Mouse (Mus musculus) intestine, embryonic 14.5 days (tissue): ENCODE results near the gene Steap2. TPM values are rescaled to one million over a fixed set of nuclear protein-coding genes. Genes with fewer than 3 reads are reported as not detected.

Experiments used
- ATAC-seq: fragments of 200-750 bp; cut with Nextera tagmentation; replicated peaks from 2 replicates; pipeline ENCODE4 v1.8.0; 2017; ENCODE audit warnings: low read depth, moderate number of reproducible peaks, moderate TSS enrichment, moderate library complexity; ENCODE audit not compliant: low FRiP score, low TSS enrichment
- DNase-seq: peaks from one replicate; pipeline ENCODE4 v3.0.0-alpha.2; 2018; ENCODE audit warnings: low spot score
- H3K27ac ChIP-seq: fragments of 300-500 bp; sonication (generic); 2 replicates; pipeline ENCODE4 v1.5.1; 2014; ENCODE audit warnings: low read depth, mild to moderate bottlenecking, control low read depth
- H3K27me3 ChIP-seq: fragments of 300-500 bp; sonication (generic); replicated peaks from 2 replicates; pipeline ENCODE4 v1.6.1; 2014; ENCODE audit warnings: low read length, control low read depth; ENCODE audit not compliant: control insufficient read depth, insufficient read depth
- H3K36me3 ChIP-seq: fragments of 300-500 bp; sonication (generic); 2 replicates; pipeline ENCODE4 v1.6.1; 2014; ENCODE audit warnings: low read length, control low read depth; ENCODE audit not compliant: control insufficient read depth, insufficient read depth
- H3K4me1 ChIP-seq: fragments of 300-500 bp; sonication (generic); replicated peaks from 2 replicates; pipeline ENCODE4 v1.6.1; 2014; ENCODE audit warnings: low read length, control low read depth, mixed read lengths; ENCODE audit not compliant: control insufficient read depth, insufficient read depth
- H3K4me2 ChIP-seq: fragments of 300-500 bp; sonication (generic); 2 replicates; pipeline ENCODE4 v1.6.1; 2014; ENCODE audit warnings: low read length
- H3K4me3 ChIP-seq: fragments of 300-500 bp; sonication (generic); 2 replicates; pipeline ENCODE4 v1.5.1; 2014; ENCODE audit warnings: low read depth, low read length, control low read depth, mixed read lengths
- H3K9ac ChIP-seq: fragments of 300-500 bp; sonication (generic); 2 replicates; pipeline ENCODE4 v1.6.1; 2014; ENCODE audit warnings: mild to moderate bottlenecking, low read length
- H3K9me3 ChIP-seq: fragments of 300-500 bp; sonication (generic); 2 replicates; pipeline ENCODE4 v1.6.1; 2016; ENCODE audit warnings: low read length, control low read depth; ENCODE audit not compliant: control insufficient read depth
- WGBS: fragments of 180-500 bp; shearing (Covaris S2); extraction: QIAGEN DNeasy Blood & Tissue Kit; methylation state at CpG from one replicate; pipeline ENCODE4 v1.1.7; 2014; 5-methylcytosine and 5-hydroxymethylcytosine counted together
- polyA plus RNA-seq: library from polyadenylated mRNA; unstranded; fragments of >200 nt; fragmentation: Nextera tagmentation; extraction: Ambion mirVana; gene quantifications from 2 replicates; pipeline ENCODE4 v1.2.1, GENCODE M21; 2014

Steap2 gene
- polyA plus RNA-seq, 1 experiment from 2014 or later, result 8.3 TPM

DNA sequence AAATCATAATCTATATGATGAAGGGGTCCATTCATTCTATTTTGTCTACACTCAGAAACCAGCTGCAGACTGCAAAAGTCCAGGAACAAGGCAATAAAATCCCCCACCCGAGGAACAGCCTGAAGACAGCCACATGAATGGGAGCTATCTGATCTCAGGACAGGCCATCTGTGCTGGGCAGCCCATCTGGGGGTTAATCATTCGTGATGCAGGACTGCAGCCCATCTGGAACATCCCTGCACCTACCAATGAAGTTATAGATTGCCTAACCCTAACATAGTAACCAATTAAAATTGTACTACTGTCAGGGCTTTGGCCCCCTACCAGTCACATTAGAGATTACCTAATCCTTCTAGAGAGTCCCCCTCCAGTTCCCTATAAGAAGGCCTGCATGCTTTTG lies 10.6 kb upstream of the Steap2 start:
- WGBS, result 28% methylated on average over 2 of the region's 2 CpGs
- DNase-seq (no peak), ATAC-seq (no peak)
- H3K9ac ChIP-seq, result no peak overlapping the region
- no peak overlapping the region for H3K4me2 ChIP-seq
- no peak overlapping the region for H3K4me3 ChIP-seq
- H3K27me3 ChIP-seq, result no peaks in the 10 kb centered on the region
- no peaks in the 10 kb centered on the region for H3K36me3 ChIP-seq
- no peak overlapping the region for H3K27ac ChIP-seq
- no peaks in the 10 kb centered on the region for H3K4me1 ChIP-seq
- H3K9me3 ChIP-seq, result no peaks in the 10 kb centered on the region

GRCm38 (mm10) chr5:5700386-5700785 lies 6.0 kb upstream of the Steap2 start:
- Histone ChIP-seq H3K4me2 (no peak overlapping the region), H3K27me3 (no peaks in the 10 kb centered on the region), H3K4me1 (no peaks in the 10 kb centered on the region), H3K36me3 (no peaks in the 10 kb centered on the region), H3K9ac (no peak overlapping the region), H3K4me3 (no peak overlapping the region), H3K9me3 (no peaks in the 10 kb centered on the region), H3K27ac (no peak overlapping the region)
- 84% methylated on average over 2 of the region's 2 CpGs for WGBS
- ATAC-seq (no peak), DNase-seq (no peak)

DNA sequence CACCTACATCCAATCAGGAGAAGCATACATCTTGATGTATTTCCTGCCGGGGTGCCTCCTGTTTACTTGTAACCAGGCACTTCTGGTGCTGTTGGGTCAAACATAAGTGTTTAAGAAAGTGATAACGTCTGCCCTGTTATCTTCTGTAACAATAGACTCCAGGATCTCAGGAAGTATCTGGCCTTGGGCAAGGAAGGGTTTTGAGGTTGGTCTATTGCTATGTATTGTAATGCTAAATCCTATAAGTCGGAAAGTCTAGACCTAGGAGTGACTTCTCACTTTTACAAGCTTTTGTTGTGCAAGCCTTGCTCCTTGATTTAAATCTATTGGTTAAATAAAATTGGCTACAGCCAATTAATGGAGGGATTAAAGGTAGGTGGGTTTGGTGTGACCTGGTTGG lies 4.5 kb upstream of the Steap2 start:
- H3K36me3 ChIP-seq, result no peaks in the 10 kb centered on the region
- DNase-seq (no peak), ATAC-seq (no peak)
- no peak overlapping the region for H3K4me3 ChIP-seq
- no peak overlapping the region for H3K9ac ChIP-seq
- no peaks in the 10 kb centered on the region for H3K4me1 ChIP-seq
- H3K9me3 ChIP-seq, result no peaks in the 10 kb centered on the region
- 56% methylated on average over 3 of the region's 3 CpGs for WGBS
- no peak overlapping the region for H3K4me2 ChIP-seq
- no peaks in the 10 kb centered on the region for H3K27me3 ChIP-seq
- no peak overlapping the region for H3K27ac ChIP-seq

DNA sequence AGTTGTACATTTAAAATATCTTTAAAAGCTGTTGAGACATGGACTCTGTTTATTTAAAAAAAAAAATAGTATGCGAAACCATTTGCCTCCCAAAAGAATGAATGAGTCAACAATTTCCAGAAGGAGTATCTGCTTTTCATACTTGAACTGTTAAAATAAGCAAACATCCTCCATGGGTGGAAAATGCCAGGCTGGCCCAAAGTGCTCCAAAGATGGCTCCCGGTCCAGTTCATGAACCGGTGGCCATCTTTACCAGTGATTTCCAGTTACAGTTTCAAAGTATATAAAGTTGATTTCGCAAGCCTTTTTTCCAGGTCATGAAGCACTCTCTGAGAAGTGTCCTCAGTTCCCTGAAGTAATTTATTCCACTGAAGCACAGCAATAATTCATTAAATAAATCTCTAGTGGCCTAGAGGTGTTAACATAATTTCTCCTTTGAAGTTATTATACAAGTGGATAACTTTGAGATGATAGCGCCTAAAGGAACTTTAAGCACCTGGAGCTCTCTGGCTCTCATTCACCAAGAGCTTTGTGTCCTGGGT lies 1.1 kb upstream of the Steap2 start:
- peaks cover 8% of the 10 kb centered on the region; the same call in 1 of the 2 replicates for H3K4me1 ChIP-seq
- no peak overlapping the region for H3K9ac ChIP-seq
- no peaks in the 10 kb centered on the region for H3K36me3 ChIP-seq
- H3K4me3 ChIP-seq, result no peak overlapping the region
- 85% methylated on average over 5 of the region's 5 CpGs for WGBS
- H3K9me3 ChIP-seq, result no peaks in the 10 kb centered on the region
- H3K27me3 ChIP-seq, result no peaks in the 10 kb centered on the region
- DNase-seq, result no peak
- H3K27ac ChIP-seq, result no peak overlapping the region
- ATAC-seq, result no peak
- no peak overlapping the region for H3K4me2 ChIP-seq

GRCm38 (mm10) chr5:5693541-5693955 lies 830 bp downstream of the Steap2 start:
- H3K27ac ChIP-seq, result peak overlapping the region; percentile 51

GRCm38 (mm10) chr5:5692167-5692738 lies 2.1 kb downstream of the Steap2 start:
- no peaks in the 10 kb centered on the region for H3K27me3 ChIP-seq

More at GRCm38 (mm10) chr5:5693541-5693955, 830 bp downstream of the Steap2 start:
- peak overlapping the region; percentile 67 for H3K4me3 ChIP-seq
- peak; percentile 73 for ATAC-seq
- no peaks in the 10 kb centered on the region for H3K36me3 ChIP-seq
- peak; percentile 79 for DNase-seq
- H3K4me1 ChIP-seq, result peaks cover 8% of the 10 kb centered on the region; the same call in 1 of the 2 replicates
- no peaks in the 10 kb centered on the region for H3K9me3 ChIP-seq
- H3K4me2 ChIP-seq, result peak overlapping the region; percentile 79
- peak overlapping the region; percentile 76 for H3K9ac ChIP-seq
- WGBS, result under 1% methylated on average over 27 of the region's 29 CpGs
- no peaks in the 10 kb centered on the region for H3K27me3 ChIP-seq

DNA sequence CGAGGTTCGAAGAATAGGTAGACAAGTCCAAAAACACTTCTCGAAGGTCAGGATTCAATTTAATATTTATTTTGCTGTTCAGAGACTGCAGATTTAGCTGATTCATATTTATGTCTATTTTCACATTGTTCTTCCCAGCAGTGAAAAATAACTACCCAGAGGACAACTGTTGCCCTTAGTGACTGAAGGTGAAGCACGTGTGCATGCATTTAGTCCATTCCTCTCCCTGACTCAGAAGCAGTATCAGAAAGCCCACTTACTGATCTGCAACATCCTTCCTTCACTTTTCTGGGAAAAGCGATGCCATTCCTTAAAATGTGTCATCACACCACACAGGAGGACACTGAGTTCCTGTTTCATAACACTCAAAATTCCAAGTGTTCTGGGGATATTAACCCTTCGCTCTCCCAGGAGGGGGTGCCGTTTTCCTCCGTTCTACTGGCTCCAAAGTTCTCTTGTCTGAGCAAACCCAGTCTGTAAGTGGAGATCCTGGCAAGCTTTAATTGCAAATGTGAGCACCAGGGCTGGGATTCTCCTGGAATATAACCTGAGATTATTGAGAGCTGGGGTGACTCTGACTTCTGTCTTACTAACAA lies 5.3 kb downstream of the Steap2 start:
- ATAC-seq (no peak), DNase-seq (no peak)
- Histone ChIP-seq H3K27ac (no peak overlapping the region), H3K4me3 (no peak overlapping the region), H3K27me3 (no peaks in the 10 kb centered on the region), H3K9ac (no peak overlapping the region), H3K9me3 (no peaks in the 10 kb centered on the region), H3K4me1 (peaks cover 19% of the 10 kb centered on the region; the same call in 1 of the 2 replicates), H3K36me3 (no peaks in the 10 kb centered on the region), H3K4me2 (no peak overlapping the region)
- WGBS, result 54% methylated on average over 8 of the region's 8 CpGs

More at GRCm38 (mm10) chr5:5692167-5692738, 2.1 kb downstream of the Steap2 start:
- Histone ChIP-seq H3K9me3 (no peaks in the 10 kb centered on the region), H3K4me3 (no peak overlapping the region), H3K27ac (no peak overlapping the region), H3K4me2 (peak overlapping the region; percentile 79; the same call in 1 of the 2 replicates), H3K36me3 (no peaks in the 10 kb centered on the region), H3K4me1 (peaks cover 12% of the 10 kb centered on the region; the same call in 1 of the 2 replicates), H3K9ac (no peak overlapping the region)
- DNase-seq (no peak), ATAC-seq (no peak)
- WGBS, result 22% methylated on average over 4 of the region's 4 CpGs

DNA sequence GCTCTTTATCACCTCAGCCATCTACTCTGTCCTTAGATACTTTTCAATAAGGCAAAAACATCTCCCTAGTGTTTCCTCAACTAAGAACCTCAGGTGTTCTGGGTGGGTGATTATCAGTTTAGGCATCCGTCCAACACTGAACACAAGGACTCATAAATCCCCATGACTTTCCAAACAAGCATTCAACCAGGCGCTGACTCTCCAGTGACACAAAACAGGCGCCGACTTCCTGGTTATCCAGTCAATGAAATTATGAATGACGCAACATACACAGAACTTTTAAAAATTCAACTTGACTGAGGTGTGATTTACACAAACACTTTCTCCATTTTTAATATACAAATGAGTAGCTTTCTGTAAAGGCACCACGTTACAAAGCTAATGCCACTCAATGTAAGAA lies 6.2 kb downstream of the Steap2 start:
- Histone ChIP-seq H3K9ac (no peak overlapping the region), H3K9me3 (no peaks in the 10 kb centered on the region), H3K4me2 (no peak overlapping the region), H3K27me3 (no peaks in the 10 kb centered on the region), H3K36me3 (no peaks in the 10 kb centered on the region), H3K4me1 (peaks cover 19% of the 10 kb centered on the region; the same call in 1 of the 2 replicates), H3K27ac (no peak overlapping the region), H3K4me3 (no peak overlapping the region)
- DNase-seq (no peak), ATAC-seq (no peak)
- WGBS, result 28% methylated on average over 6 of the region's 6 CpGs
